Mouse (Mus musculus) MN1 (cell line): Measurements from ENCODE around the gene Creb1.

ENCODE experiments used
- DNase-seq: peaks from one replicate; pipeline ENCODE4 v3.0.0-alpha.2; 2016; ENCODE audit warnings: low spot score

The Creb1 gene

DNA sequence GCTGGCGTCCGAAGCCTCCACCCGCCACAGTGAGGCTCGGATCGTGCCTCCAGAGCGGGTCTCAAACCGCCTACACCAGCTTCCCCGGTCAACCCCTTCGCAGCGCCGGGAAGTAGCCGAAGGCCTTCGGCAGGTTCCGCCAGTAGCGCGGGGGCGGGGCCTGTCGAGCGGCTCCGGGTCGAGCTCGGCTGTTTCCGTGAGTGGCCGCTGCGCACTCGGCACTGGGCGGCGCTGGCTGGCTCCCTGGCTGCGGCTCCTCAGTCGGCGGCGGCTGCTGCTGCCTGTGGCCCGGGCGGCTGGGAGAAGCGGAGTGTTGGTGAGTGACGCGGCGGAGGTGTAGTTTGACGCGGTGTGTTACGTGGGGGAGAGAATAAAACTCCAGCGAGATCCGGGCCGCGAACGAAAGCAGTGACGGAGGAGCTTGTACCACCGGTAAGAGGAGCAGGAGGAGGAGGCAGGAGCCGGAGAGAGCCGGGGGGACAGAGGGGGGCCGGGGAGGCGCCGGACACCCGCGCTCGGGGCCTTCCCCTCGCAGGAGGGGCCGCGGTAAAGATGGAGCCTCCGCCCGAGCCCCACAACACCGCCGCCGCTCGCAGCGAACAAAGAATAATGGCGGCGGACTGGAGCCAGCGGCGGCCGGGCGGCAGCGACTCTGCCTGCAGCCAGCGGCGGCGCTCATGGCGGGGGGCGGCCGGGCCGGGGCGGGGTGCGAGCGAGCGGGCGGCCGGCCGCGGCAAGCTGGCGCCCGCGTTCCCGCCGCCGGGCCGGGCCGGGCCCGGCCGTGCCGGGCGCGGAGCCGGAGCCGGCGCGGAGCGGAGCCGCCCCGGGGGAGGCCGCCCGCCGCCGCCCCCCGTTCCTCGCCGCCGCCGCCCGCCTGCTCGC is at the start of gene Creb1:
Gene Creb1 (plus strand): TSS at position 57 of the 882 bp plus-strand sequence.
- peak; percentile 96 for DNase-seq

DNA sequence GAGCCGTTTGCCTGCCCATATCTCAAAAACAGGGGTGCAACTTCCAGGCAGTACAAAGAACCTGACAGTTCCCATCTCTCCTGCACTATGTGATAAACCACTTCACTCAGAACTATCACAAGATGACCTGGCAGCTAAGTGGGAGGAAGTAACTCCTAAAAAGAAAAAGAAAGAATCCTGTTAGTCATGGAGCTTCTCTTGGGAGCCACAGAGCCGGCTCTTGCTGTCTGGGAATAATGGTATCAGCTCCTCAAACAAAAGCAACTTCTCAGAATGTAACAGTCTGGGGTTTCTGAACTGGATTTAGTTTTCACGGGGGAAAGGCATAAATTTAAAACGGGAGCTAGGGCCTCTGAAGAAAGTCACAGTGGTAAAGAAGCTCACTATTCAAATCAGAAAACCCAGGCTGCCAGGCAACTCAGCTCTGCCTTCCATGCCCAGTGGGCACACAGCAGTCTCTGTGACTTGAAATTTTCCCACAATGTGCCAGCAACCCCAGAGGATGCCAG is 43.9 kb upstream of the Creb1 start:
- DNase-seq: no peak

DNA sequence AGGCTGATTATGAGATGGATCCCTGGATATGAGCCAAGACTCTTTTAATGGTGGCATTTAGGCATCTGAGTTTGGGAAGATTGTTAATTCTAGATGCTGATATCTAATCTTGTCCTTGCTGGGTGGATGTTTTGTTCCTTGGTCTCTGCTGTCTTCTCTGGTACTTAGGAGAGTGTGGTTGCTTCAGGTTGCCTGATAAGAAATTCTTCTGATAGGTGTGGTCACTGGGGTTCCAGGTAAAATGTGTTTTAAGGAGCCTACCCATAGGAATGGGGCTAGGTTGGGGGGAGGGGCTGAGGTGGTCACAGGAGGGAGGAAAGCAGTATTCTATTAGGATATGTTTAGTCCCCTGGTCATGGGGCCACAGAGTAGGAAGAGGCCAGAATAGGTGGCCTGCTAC is 35.6 kb upstream of the Creb1 start:
- no peak for DNase-seq

DNA sequence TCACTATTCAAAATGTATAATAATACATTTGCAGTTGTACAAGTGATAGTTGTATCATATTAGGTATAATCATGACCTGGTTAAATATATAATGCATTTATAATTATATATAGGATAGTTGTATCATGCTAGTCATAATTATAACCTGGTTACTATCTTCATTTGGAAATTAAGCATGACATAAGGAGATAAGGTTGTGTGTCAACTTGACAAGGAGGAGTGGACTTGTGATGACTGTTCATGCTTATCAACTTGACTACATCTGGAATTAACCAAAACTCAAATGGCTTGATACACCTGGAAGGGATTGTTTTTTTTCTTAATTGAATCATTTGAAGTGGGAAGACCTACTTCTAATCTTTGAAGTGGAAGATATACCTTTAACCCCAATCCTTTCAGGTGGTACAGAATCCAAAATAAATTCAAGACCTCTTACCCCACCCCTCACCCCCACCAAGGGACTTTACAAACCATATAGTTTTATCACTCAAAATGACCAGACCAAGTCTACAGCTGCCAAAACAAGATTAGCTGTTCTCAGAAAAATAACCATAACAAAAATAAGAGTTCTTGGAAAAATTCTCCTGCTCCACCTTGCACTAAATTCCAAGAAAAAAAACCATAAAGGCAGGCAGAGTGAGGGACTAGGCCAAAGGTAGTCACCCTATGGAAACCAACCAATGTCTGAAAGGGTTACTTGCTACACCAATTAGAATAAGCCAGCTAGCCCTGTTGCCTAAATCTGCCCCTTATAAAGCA is 30.9 kb upstream of the Creb1 start:
- no peak for DNase-seq

DNA sequence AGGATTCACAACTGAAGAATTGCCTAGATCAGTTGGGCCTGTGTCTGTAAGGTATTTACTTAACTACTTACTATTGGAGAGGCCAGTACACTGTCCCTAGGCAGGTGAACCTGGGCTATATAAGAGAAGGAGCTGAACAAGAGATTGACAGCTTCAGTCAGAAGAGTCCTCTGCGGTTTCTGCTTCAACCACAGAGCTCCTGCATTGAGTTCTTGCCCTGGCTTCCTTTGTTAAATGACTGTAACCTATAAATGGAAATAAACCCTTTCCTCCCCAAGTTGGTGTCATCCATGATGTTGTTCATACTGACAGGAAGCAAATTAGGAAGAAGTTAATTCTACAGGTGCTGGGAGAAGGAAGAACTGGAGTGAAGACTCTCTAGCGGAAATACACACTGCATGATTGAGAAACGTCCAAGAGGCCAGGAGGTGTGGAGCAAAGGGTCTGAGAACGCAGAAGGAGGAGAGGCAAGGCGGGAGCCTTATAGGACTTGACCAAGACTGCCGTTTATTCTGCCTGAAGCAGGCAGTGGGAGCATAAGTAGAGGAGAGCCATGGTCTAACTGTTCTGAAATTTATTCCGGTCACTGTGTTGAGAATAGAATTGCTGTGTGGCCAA is 23.9 kb upstream of the Creb1 start:
- DNase-seq: no peak

DNA sequence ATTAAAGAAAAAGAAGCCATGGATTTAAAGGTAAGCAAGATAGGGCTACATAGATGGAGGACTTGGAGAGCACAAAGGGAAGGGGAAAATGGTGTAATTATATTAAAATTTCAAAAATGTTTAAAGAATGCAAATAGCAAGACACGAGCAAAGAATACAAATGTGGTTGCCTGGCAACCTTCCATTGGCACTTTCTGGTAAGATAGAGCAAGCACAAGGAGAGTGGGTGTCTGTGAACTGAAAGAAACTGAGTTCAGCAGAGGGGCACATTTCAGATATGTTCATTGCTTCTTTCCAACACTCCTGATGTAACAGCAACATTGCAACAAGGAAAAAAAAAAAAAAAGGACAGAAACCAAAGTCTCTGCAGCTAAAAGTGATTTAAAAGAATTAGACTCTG is 22.8 kb upstream of the Creb1 start:
- no peak for DNase-seq

DNA sequence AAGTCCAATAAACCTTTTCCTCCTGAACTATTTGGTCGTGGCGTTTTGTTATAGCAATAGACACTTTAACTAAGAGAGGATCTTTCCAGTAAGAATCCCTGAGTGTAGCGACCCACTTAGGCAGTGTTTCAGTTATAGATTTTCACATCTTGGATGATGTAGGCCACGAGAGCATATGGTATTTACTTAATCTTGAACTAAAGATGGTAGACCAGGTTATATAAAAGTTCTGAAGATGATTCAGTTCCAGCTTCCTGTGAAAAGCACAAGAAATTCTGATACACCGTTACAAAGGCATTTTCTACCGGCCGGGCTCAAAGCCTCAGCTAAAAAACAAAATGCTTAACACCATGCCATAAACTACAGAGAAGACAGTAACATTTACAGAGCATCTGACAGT is 18.3 kb upstream of the Creb1 start:
- no peak for DNase-seq

DNA sequence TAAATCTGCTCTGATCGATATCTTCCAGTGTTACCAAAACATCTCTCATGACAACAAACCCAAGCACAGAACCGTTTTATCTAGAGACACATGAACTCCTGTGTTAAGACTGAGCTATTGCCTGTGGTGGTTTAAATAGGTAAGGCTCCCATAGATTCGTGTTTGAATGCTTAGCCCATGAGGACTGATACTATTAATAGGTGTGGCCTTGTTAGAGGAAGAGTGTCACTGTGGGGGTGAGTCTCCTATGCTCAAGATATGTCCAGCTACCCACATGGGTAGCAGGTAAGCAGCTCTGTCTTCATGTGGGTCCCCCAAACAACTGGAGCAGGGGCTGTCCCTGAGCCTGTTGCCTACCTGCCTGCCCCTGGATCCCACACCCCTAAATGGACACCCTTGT is 15.9 kb upstream of the Creb1 start:
- DNase-seq: no peak

DNA sequence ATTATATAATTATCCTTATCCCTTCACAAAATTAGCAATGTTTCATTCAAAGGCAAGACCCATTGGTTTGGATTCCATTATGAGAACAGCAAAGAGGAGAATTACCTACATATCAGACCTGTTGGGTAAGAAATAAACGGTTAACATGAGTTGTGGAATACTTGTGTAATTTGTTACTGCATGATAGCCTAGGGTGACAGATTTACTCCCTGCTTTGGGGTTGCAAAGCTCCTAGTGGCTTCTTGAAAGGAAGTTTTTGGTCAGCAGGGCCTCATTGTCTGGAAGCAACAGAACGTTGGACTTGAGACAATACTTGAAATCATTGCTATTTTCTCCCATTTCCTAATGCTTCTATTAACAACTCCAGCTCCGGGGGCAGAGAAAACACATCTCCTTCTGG is 14.0 kb upstream of the Creb1 start:
- no peak for DNase-seq

DNA sequence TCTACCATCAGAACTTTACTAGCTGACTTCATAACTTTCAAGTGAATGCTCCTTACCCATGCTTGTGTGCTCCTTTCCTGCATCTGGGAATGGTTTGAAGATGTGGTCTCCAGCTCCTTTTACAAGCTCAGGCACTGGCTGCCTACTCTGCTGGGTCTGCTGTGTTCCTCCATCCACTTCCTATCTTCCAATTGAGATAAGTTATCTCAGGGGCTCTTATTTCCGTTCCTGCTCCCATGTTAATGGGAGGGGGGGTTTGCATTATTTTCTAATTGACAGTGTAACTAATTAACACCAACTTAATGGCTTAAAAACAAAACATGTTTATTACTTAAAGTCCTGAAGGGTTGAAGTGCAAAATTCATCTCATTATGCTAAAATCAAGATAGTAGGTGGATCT is 13.1 kb upstream of the Creb1 start:
- DNase-seq: no peak

DNA sequence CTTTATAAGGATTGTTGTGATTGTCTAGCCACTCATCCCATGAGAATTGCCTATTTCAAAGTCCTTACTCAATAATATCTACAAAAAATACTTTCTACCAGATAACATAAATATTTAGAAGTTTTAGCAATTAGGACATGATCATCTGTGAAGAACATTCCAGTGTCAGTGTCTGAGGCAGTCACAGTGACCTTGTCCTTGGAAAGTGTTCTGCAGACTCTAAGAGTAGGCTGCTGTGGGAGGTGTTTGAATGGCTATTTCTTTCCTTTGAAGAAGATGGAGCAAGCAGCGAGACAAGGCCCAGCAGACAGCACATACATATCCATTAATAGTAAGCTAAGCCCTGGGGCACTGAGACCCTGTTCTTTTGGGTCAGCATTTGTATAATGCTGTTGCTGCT is 12.5 kb upstream of the Creb1 start:
- no peak for DNase-seq

DNA sequence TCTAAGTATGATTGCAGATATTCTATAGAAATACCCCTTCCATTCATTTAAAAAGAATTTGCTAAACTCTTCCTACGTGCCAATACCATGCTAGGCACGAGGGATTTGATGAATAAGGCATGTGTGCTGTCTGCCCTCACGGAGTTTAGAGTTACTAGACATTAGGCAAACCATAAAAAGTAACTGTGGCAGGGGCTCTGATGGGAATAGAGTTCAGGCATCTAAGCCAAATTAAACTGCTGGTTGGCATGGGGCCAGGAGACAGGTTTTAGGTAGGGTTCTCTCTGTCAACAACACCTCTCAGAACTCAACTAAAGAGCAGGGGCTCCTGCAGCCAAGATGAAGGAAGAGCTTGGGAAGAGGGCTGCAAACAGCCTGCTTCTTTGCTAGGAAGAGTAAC is 10.7 kb upstream of the Creb1 start:
- no peak for DNase-seq

DNA sequence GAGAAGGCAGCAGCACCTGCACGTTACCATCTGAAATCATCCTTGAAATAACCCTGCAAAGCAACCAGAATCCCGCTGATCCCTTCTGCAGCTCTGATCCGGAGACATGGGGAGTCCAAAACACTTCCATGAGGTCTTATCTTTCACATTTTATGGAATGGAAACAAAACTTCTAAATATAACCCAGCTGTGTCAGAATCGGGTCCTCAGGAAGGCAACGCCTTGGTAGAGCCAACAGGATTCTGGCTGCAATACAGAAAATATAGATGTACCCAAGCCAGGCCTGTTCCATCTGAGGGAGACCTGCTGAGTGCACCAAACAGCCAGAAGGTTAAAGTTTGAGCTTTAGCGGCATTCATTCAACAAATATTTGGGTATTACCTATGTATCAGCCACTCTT is 9.8 kb upstream of the Creb1 start:
- no peak for DNase-seq

DNA sequence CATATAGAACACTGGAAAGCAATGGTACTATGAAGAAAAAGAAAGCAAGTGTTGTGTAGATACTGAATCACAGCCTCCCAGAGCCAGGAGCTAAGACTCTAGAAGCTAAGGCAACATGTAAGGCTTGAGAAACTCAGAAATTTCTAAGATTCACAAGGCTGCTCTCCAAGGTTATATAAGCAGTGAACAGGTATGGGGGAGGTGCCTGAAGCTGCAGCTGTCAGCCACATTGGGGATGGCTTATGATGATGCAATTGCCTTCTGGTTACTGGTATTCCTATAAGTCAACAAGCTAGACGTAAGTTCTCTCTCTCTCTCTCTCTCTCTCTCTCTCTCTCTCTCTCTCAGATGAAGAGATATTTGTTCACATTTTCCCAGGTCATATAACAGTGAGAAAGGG is 9.3 kb upstream of the Creb1 start:
- no peak for DNase-seq

DNA sequence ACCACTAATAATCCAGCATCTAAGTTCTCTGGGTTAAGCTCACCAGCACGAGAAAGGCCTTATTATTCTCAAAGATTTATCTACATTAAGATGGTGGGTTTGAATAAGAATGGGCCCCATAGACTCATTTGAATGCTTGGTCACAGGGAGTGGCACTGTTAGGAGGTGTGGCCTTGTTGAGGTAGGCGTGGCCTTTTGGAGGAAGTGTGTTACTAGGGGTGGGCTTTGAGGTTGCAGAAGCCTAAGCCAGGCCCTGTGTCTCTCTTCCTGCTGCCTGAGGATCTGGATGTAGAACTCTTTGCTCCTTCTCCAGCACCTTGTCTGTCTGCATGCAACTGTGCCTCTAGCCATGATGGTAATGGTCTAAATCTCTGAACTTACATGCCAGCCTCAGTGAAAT is 7.8 kb upstream of the Creb1 start:
- no peak for DNase-seq

DNA sequence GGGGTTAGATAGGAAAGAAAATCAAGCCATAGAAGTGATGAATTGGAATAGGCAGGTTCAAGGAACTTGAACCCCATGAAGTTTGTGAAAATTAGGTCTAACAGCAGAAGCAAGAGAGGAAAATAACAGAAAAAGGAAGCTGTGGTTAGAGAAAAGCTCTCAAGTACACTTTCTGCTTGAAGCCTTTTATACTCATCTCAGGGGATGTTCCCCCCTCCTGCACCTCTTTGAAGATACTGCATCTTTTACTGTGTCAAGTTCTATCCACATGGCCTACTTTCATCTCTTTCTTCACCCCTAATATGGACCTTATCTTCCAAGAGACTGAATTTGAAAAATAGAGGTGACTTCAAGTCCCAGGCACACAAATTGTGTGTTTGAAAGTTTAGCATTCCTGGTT is 4.8 kb upstream of the Creb1 start:
- no peak for DNase-seq

DNA sequence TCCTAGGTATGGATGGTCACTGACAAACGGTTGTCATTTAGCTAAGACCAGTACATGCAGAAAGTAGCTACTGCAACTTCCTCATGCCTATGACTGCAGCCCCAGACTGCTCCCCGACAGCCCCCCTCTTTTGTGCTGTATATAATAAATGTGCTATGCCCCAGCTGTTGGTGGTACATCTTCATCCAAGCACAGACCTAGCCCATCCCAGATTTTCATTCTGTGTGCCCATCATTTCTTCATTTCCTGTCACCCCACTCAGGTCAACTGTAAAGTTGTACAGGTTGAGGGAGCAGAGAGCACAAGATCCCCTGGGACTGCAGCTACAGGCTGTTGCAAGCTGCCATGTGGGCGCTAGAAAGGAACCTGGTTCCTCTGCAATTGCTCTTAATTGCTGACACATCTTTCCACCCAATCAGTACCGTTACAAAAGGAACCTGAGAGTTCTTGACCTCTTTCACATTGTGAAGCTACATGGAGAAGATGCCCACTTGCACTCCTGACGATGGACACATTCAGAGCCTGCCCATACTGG is 2.6 kb upstream of the Creb1 start:
- DNase-seq: no peak

DNA sequence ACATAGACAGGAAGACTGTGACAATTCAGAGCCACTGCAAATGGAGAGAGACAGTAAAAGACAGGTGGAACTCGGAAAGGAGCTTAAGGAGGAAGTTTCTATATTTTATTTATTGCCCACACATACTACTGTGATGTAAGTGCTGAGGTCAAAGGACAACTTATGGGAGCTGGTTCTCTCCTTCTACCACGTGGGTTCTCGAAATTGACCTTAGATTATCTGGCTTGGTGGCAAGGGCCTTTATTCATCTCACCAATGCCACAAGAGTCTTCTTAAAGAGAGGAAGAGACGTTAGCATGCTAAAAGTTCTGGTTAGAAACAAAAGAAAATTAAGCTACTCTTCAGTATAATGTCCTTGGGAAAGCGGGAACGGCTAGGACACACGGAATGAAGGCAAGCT is 897 bp upstream of the Creb1 start:
- no peak for DNase-seq

DNA sequence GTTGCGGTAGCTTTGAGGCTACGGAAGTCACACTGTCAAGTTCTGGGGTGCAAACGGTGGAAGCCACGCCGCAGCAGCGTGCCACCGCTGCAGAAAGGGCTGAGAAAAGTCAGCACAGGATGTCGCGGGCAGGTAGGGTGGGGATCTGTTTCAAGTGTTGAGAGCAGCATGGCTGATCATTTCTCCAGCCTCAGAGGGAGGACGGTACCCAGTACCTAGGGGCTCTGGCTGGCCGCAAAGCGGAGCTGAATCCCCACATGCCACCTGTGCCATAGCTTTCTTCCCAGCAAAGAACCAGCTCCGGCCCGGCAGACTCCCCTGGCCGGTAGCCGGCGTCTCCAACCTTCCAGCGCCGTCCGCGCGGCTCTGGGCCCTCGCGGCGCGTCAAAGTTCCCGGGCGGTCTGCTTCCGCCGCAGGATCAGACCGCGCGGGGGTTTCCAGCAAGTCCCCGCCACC is 350 bp upstream of the Creb1 start:
- no peak for DNase-seq

DNA sequence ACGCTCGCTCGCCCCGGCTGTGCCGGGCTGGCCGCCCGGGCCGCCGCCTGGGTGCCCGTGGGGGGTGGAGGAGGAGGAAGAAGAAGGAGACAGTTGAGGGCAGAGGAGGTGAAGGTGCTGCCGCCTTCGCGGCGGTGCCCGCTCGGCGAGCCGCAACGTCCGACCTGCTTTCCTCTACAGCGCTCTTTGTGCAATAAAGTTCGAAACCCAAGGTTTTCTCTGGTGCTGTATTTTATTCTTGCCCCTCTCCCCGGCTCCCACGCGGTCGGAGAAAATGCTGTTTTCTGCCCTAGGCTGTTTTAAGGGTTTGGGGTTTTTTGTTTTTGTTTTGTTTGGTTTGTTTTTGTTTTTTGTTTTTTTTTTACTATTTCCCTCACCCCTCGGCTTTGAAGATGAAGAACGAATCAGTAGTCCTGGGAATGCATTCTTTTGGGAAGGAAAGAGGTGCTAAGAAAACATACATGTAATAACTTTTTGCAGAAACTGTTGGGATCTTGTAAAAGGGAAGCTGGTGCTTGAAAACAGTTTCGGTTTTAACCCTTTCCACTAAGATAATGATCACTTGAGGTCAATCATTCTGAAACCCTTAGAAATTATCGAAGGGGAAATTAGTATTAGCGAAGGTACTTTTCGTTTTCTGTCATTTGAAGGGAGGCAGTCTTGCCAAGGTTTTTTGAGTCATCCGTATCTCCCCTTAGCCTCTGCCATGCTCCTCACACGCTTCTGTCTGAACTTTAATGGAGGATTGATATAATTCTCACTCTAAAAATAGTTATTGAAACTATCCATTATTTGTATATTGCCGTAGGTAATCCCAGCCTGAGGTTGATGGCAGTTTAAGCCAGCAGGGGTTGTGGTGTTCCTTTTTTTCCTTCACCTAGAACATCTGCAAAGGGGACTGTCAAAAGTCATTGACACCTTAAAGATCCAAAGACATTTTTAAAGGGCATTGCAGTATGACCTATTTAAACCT is 1.3 kb downstream of the Creb1 start:
- peak; percentile 34 for DNase-seq

DNA sequence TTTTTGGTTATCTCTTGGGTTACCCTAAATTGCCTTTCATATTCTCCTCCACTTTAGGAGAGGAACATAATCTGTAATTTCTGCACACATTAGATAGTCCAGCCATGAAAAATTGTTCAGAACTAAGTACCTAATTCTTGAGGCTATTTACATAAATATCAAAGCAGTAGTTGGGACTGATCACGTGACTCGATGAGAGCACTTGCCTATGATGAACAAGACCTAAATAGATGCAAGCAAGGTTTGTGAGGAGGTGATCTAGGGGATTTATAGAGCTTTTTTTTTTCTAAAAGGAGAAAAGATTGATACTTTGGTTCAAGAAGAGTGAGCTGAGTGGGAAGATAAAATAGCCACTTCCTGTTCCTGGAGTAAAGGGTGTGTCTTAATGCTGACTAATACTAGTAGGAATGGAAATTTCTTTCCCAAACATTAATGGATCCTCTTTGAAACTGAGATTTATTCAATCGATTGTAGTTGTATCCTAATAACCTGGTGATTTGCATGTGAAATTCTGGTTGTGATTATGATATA is 6.5 kb downstream of the Creb1 start:
- no peak for DNase-seq
